Mouse (Mus musculus): ENCODE results near the gene Tcf20. TPM values are rescaled to one million over a fixed set of nuclear protein-coding genes. Genes with fewer than 3 reads are reported as not detected.

The Tcf20 gene
- total and polyA plus RNA-seq, 3 experiments = 24.2 to 146 (median 128) TPM

DNA sequence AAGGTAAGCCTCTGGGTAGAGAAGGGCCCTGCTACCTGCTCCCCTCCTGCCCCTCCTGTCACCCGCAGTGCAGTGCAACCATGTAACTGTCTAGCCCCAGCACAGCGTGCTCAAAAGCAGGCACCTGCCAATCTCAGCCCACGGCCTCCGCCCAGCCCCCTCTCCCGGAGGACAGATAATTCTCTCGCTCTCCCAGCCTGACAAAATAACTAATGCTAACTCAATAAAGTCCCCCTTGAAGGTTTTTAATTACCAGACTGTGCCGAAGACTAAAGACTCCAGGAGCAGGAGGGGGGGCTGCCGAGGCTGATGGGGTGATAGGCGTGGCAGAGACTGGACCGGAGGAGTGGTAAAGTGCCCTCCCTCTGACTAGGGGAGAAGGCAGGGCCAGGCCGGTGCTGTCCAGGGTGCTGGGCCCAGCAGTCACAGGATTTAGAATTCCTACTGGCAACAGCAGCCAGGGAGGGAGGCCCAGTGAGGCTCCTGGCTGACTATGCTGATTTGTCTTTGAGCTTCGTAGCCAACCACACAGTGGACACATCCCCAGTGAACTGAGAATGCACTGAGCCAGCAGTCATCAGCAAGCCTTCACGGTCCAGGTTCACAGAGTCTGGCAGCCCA lies 66.7 kb downstream of the Tcf20 start:
- H3K27me3 ChIP-seq (ENCODE audit: insufficient read depth, low read length) = peaks cover 54% of the 10 kb centered on the region
- H3K4me1 ChIP-seq (ENCODE audit: insufficient read depth, low read depth, low read length) = peaks cover 2% of the 10 kb centered on the region; the same call in 1 of the 2 replicates
- ATAC-seq (ENCODE audit: extremely low read depth, insufficient number of reproducible peaks, low FRiP score, poor library complexity, severe bottlenecking) = no peak

GRCm38 (mm10) chr15:82917965-82918364 lies 69.7 kb downstream of the Tcf20 start:
- ATAC-seq (ENCODE audit: extremely low read depth, insufficient number of reproducible peaks, low FRiP score, poor library complexity, severe bottlenecking) = no peak
- peaks cover 40% of the 10 kb centered on the region for H3K27me3 ChIP-seq (ENCODE audit: insufficient read depth, low read length)
- H3K4me3 ChIP-seq (ENCODE audit: low read depth, low read length) = no peak overlapping the region
- no peaks in the 10 kb centered on the region for H3K9me3 ChIP-seq (replicated peaks)
- peaks cover 10% of the 10 kb centered on the region for H3K4me1 ChIP-seq (ENCODE audit: insufficient read depth, low read depth, low read length)
- no peak for DNase-seq (ENCODE audit: low spot score)
- H3K36me3 ChIP-seq (replicated peaks) = no peaks in the 10 kb centered on the region
- TF ChIP-seq POLR2AphosphoS5 (IDR thresholded peaks at IDR 0.05; ENCODE audit: insufficient replicate concordance, low read depth, low read length) (no peak), TAL1 (conservative IDR thresholded peaks at IDR 0.05; ENCODE audit: low read depth, low read length) (no peak), GATA1 (IDR thresholded peaks at IDR 0.05; ENCODE audit: borderline replicate concordance, low read length) (no peak), CTCF (IDR thresholded peaks at IDR 0.05; ENCODE audit: low read depth, low read length) (no peak), GATA2 (IDR thresholded peaks at IDR 0.05; ENCODE audit: borderline replicate concordance, low read depth, low read length) (no peak)

More for the DNA sequence above, 66.7 kb downstream of the Tcf20 start:
- Histone ChIP-seq H3K9me3 (replicated peaks) (no peaks in the 10 kb centered on the region), H3K4me3 (ENCODE audit: low read depth, low read length) (no peak overlapping the region), H3K36me3 (replicated peaks) (no peaks in the 10 kb centered on the region)
- TF ChIP-seq GATA2 (IDR thresholded peaks at IDR 0.05; ENCODE audit: borderline replicate concordance, low read depth, low read length) = no peak
- no peak for TF ChIP-seq POLR2AphosphoS5 (IDR thresholded peaks at IDR 0.05; ENCODE audit: insufficient replicate concordance, low read depth, low read length)
- TF ChIP-seq TAL1 (conservative IDR thresholded peaks at IDR 0.05; ENCODE audit: low read depth, low read length) = no peak
- no peak for TF ChIP-seq GATA1 (IDR thresholded peaks at IDR 0.05; ENCODE audit: borderline replicate concordance, low read length)
- no peak for TF ChIP-seq CTCF (IDR thresholded peaks at IDR 0.05; ENCODE audit: low read depth, low read length)
- DNase-seq (ENCODE audit: low spot score) = peak; percentile 74

DNA sequence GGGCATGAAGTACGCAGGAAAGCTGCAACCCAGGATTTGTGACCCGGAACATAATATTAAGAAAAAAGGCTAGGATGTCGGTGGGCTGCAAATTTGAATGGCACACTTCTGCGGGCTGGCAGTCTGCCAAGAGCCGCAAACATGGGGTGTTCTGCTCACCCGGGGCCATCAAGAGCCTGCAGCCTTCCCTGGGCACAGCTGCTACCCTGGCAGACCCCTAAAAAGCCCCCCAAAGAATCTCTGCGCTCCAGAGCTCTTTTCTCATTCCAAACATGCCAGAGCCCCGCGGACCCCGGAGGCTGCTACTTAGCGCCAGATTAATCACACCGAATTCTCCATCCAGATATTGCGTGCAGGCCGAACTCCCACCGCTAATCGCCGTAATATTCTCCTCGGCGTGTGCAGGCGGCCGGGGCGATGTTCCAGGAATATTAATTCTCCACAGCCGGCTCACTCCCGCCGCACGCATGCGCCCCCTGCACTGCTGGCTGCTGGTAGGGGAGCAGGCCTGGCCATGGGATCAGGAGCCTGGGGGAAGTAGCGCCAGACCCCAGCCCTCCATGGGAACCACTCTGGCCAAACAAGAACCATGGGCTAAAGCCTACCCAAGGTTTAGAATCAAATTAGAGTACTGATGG lies 70.3 kb downstream of the Tcf20 start:
- peaks cover 10% of the 10 kb centered on the region for H3K4me1 ChIP-seq (ENCODE audit: insufficient read depth, low read depth, low read length)
- ATAC-seq (ENCODE audit: extremely low read depth, insufficient number of reproducible peaks, low FRiP score, poor library complexity, severe bottlenecking) (no peak), DNase-seq (ENCODE audit: low spot score) (no peak)
- H3K36me3 ChIP-seq (replicated peaks) = no peaks in the 10 kb centered on the region
- no peak overlapping the region for H3K4me3 ChIP-seq (ENCODE audit: low read depth, low read length)
- H3K9me3 ChIP-seq (replicated peaks) = no peaks in the 10 kb centered on the region
- peaks cover 42% of the 10 kb centered on the region for H3K27me3 ChIP-seq (ENCODE audit: insufficient read depth, low read length)
- TF ChIP-seq GATA1 (IDR thresholded peaks at IDR 0.05; ENCODE audit: borderline replicate concordance, low read length) = no peak
- no peak for TF ChIP-seq GATA2 (IDR thresholded peaks at IDR 0.05; ENCODE audit: borderline replicate concordance, low read depth, low read length)
- no peak for TF ChIP-seq CTCF (IDR thresholded peaks at IDR 0.05; ENCODE audit: low read depth, low read length)
- TF ChIP-seq POLR2AphosphoS5 (IDR thresholded peaks at IDR 0.05; ENCODE audit: insufficient replicate concordance, low read depth, low read length) = no peak
- TF ChIP-seq TAL1 (conservative IDR thresholded peaks at IDR 0.05; ENCODE audit: low read depth, low read length) = no peak

DNA sequence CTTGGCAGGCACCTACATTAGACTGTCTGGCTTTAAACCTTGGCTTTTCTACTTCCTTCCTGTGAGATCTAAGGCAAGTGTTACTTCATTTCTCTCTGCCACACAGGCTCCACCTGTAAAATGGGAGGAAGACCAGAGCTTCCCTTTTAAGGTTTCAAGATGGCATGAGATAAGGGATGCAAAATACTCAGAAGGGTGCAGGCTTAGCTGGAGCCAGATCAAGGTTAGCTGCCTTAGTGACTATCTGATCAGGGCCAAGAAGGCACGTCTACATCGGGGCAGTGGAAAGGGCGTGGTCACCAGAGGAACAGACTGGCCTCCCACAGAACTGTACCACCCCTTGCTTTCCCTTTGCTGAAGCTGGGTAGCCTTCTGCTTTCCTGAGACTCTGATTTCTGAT lies 73.2 kb downstream of the Tcf20 start:
- Histone ChIP-seq H3K4me1 (ENCODE audit: insufficient read depth, low read depth, low read length) (peaks cover 7% of the 10 kb centered on the region), H3K4me3 (ENCODE audit: low read depth, low read length) (no peak overlapping the region), H3K9me3 (replicated peaks) (no peaks in the 10 kb centered on the region), H3K27me3 (ENCODE audit: insufficient read depth, low read length) (peaks cover 60% of the 10 kb centered on the region), H3K36me3 (replicated peaks) (no peaks in the 10 kb centered on the region)
- ATAC-seq (ENCODE audit: extremely low read depth, insufficient number of reproducible peaks, low FRiP score, poor library complexity, severe bottlenecking) (no peak), DNase-seq (ENCODE audit: low spot score) (no peak)
- TF ChIP-seq GATA2 (IDR thresholded peaks at IDR 0.05; ENCODE audit: borderline replicate concordance, low read depth, low read length) (no peak), CTCF (IDR thresholded peaks at IDR 0.05; ENCODE audit: low read depth, low read length) (no peak), GATA1 (IDR thresholded peaks at IDR 0.05; ENCODE audit: borderline replicate concordance, low read length) (no peak)

DNA sequence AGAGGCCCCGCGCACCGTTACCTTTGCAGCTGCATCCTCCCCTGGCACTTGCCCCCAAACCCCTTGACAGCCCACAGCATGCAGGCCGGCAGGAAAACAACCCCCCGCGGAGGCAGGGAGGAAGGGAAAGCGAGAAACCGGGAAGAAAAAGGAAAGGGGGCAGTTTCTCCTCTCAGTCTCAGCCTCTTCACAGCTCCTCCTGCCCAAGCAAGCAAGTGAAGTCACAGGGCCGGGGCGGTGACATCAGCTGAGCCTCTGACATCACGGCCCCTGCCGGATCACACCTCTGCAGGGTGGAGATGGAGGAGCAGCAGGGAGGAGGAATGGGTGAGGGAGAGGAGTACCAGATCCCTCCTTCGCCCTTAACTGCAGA lies 75.7 kb downstream of the Tcf20 start:
- ATAC-seq (ENCODE audit: extremely low read depth, insufficient number of reproducible peaks, low FRiP score, poor library complexity, severe bottlenecking) (no peak), DNase-seq (ENCODE audit: low spot score) (no peak)
- no peak for TF ChIP-seq GATA1 (IDR thresholded peaks at IDR 0.05; ENCODE audit: borderline replicate concordance, low read length)
- no peak for TF ChIP-seq POLR2AphosphoS5 (IDR thresholded peaks at IDR 0.05; ENCODE audit: insufficient replicate concordance, low read depth, low read length)
- no peak for TF ChIP-seq GATA2 (IDR thresholded peaks at IDR 0.05; ENCODE audit: borderline replicate concordance, low read depth, low read length)
- no peak for TF ChIP-seq CTCF (IDR thresholded peaks at IDR 0.05; ENCODE audit: low read depth, low read length)
- Histone ChIP-seq H3K4me3 (ENCODE audit: low read depth, low read length) (no peak overlapping the region), H3K9me3 (replicated peaks) (no peaks in the 10 kb centered on the region), H3K27me3 (ENCODE audit: insufficient read depth, low read length) (peaks cover 50% of the 10 kb centered on the region), H3K4me1 (ENCODE audit: insufficient read depth, low read depth, low read length) (peaks cover 7% of the 10 kb centered on the region), H3K36me3 (replicated peaks) (no peaks in the 10 kb centered on the region)

DNA sequence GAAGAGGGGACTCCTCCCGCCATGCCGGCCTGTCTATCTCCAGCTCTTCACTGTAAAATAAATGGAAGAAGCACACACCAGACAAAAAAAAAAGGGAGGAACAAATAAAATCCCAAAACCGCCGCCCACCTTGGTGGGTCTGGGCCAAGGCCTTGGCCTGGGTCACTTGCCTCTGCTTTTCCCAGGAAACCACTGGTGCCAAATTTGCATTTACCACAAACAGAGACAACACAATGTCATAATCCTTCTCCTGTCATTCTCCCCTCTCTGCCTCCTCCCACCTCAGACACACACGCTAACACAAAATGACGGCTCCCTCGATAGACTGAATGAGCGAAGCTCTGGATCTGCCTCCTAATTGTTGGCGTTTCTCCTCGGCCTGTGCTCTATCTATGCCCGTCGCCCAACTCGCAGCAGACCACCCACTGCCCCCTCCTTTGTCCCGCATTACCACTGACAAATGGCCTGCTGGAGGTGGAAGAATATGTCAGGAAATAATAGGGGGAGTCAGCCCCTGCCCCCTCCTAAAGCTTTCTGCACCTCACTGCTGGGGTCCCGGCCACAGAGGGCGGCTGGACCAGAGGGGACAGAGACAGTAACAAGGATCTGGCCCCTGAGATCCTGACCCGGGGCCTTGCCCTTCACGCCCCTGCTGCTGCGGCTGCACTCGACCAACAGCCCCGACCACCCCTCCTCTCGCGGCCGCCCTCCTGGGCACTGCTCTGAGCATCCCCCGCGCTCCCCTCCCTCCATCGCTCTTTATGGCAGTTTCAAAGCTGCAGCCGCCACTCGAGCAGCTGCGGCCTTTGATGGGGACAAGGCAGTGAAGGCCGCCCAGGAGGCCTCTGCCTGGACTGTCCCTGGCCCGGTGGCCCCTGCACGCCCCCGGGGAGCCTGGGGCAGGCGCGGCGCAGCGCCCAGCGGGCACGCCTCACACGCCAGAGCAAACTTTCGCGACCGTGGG lies 76.4 kb downstream of the Tcf20 start:
- Histone ChIP-seq H3K9me3 (replicated peaks) (no peaks in the 10 kb centered on the region), H3K27me3 (ENCODE audit: insufficient read depth, low read length) (peaks cover 52% of the 10 kb centered on the region), H3K4me3 (ENCODE audit: low read depth, low read length) (no peak overlapping the region), H3K4me1 (ENCODE audit: insufficient read depth, low read depth, low read length) (peaks cover 7% of the 10 kb centered on the region), H3K36me3 (replicated peaks) (no peaks in the 10 kb centered on the region)
- DNase-seq (ENCODE audit: low spot score) (no peak), ATAC-seq (ENCODE audit: extremely low read depth, insufficient number of reproducible peaks, low FRiP score, poor library complexity, severe bottlenecking) (no peak)
- TF ChIP-seq CTCF (IDR thresholded peaks at IDR 0.05; ENCODE audit: low read depth, low read length) (no peak), GATA2 (IDR thresholded peaks at IDR 0.05; ENCODE audit: borderline replicate concordance, low read depth, low read length) (no peak), GATA1 (IDR thresholded peaks at IDR 0.05; ENCODE audit: borderline replicate concordance, low read length) (no peak)
